Mouse (Mus musculus): Measurements from ENCODE around the gene Zfp687. TPM values are rescaled to one million over a fixed set of nuclear protein-coding genes. Genes with fewer than 3 reads are reported as not detected.

The Zfp687 gene
- polyA plus RNA-seq, 1 experiment = 13.3 TPM

DNA sequence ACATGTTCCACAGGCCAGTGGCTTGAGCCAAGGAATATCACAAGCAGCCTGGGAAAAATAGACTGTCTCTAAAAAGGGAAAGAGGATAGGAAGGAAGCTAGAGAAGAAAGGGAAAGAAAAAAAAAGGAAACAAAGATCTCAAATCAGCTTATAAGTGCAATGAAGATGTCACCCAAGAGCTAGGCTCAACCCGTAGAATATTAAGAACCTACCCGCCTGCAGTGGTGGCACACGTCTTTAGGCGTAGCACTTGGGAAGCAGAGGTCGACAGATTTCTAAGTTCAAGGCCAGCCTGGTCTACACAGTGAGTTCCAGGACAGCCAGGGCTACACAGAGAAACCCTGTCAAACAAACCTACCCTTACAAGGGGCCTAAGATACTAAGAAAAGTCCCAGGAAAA lies 41.6 kb downstream of the Zfp687 start:
- WGBS = 90% methylated on average over 5 of the region's 5 CpGs
- no peak for DNase-seq (ENCODE audit: low read depth, low spot score)

DNA sequence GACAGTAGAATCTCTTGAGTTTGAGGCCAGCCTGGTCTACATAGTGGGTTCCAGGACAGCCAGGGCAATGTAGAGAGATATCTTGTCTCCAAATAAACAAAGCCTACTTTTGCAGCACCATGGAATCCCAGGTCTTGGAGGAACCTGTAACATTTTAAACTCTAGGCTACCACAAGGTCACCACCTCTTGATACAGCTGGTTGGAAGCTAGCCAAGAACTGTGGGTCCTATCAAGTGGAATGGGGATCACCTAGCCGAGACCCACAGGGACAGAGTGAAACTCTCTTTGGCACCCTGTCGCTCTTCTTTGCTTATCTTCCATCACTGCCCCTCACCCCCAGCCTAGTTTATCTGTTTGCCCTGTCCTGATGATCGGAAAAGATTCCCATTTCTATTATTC lies 42.7 kb downstream of the Zfp687 start:
- no peak for DNase-seq (ENCODE audit: low read depth, low spot score)
- WGBS = 89% methylated on average over 3 of the region's 3 CpGs

- WGBS = 61% methylated on average over 1 of the region's 1 CpGs
- no peak for DNase-seq (ENCODE audit: low read depth, low spot score)
Observed at GRCm38 (mm10) chr3:94965878-94966277, 49.4 kb downstream of the Zfp687 start.

DNA sequence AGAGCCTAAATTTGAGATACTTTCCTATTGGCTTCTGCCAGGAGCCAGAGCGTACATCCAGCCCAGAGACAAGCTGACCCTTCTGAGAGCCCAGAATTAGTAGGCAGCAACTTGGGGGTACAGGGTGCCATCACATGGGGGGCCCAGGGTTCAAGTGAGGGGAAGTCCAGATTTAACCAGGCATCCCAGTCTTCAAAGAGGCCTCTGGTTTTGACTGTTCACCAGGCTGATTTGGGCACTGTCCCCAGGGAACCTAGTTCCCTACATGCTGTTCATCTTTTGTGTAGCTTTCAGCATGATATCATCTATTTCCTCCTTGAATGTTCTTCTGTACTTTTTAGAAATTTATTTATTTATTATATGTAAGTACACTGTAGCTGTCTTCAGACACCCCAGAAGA lies 50.3 kb downstream of the Zfp687 start:
- 97% methylated on average over 1 of the region's 1 CpGs for WGBS

GRCm38 (mm10) chr3:94960322-94960721 lies 54.9 kb downstream of the Zfp687 start:
- no peak for DNase-seq (ENCODE audit: low read depth, low spot score)
- WGBS = 53% methylated on average over 5 of the region's 5 CpGs

More for the DNA sequence above, 50.3 kb downstream of the Zfp687 start:
- DNase-seq (ENCODE audit: low read depth, low spot score) = no peak

- 38% methylated on average over 8 of the region's 8 CpGs for WGBS
- DNase-seq (ENCODE audit: low read depth, low spot score) = no peak
Observed at GRCm38 (mm10) chr3:94959871-94960270, 55.4 kb downstream of the Zfp687 start.

DNA sequence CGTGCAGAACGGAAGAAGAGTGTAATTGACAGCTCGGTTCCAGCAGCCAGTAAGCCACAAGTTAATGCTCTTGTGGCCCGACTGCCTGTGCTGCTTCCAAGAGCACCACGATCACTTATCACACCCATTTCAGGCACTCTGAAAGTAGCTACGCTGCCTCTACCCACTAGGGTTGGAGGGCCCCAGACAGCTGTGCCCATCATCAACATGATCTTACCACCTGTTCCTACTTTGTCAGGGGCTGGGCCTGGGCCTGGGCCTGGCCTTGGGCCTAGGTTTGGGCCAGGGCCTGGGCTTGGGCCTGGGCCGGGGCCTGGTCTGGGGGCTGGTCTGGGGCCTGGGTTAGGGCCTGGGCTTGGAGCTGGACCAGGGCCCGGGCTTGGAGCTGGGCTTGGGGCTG lies 57.0 kb downstream of the Zfp687 start:
- WGBS = 89% methylated on average over 8 of the region's 8 CpGs

More for the DNA sequence above, 57.0 kb downstream of the Zfp687 start:
- DNase-seq (ENCODE audit: low read depth, low spot score) = no peak

Other genes starting within 250 kb of the Zfp687 start
- gene Cgn, start 229.0 kb downstream of the Zfp687 start, polyA plus RNA-seq (2012; rRNA removed) = 30.1 and 35.1 TPM in 2 replicates
- gene Pogz, start 177.9 kb downstream of the Zfp687 start, polyA plus RNA-seq (2012; rRNA removed) = 8.4 and 11.6 TPM in 2 replicates
- gene Psmb4, start 128.5 kb downstream of the Zfp687 start, polyA plus RNA-seq (2012; rRNA removed) = 281 and 331 TPM in 2 replicates
- 74.0 and 82.8 TPM in 2 replicates for gene Selenbp1, start 82.4 kb downstream of the Zfp687 start, polyA plus RNA-seq (2012; rRNA removed)
- 6.2 and 12.2 TPM in 2 replicates for gene Rfx5, start 61.4 kb downstream of the Zfp687 start, polyA plus RNA-seq (2012; rRNA removed)
- 21.7 and 33.0 TPM in 2 replicates for gene Pi4kb, start 40.7 kb downstream of the Zfp687 start, polyA plus RNA-seq (2012; rRNA removed)
- gene Psmd4, start 27.2 kb upstream of the Zfp687 start, polyA plus RNA-seq (2012; rRNA removed) = 138 and 153 TPM in 2 replicates
- gene Pip5k1a, start 91.5 kb upstream of the Zfp687 start, polyA plus RNA-seq (2012; rRNA removed) = 12.1 and 15.6 TPM in 2 replicates
- 38.7 and 48.3 TPM in 2 replicates for gene Vps72, start 95.6 kb upstream of the Zfp687 start, polyA plus RNA-seq (2012; rRNA removed)
- 0.71 and 0.73 TPM in 2 replicates for gene Tmod4, start 109.0 kb upstream of the Zfp687 start, polyA plus RNA-seq (2012; rRNA removed)
- 45.6 and 51.2 TPM in 2 replicates for gene Scnm1, start 118.6 kb upstream of the Zfp687 start, polyA plus RNA-seq (2012; rRNA removed)
- 7.6 and 7.7 TPM in 2 replicates for gene Lysmd1, start 118.6 kb upstream of the Zfp687 start, polyA plus RNA-seq (2012; rRNA removed)
- 30.8 and 46.2 TPM in 2 replicates for gene Tnfaip8l2, start 126.9 kb upstream of the Zfp687 start, polyA plus RNA-seq (2012; rRNA removed)
- gene Sema6c, start 145.0 kb upstream of the Zfp687 start, polyA plus RNA-seq (2012; rRNA removed) = 1.4 and 2.6 TPM in 2 replicates
- gene Gabpb2, start 202.5 kb upstream of the Zfp687 start, polyA plus RNA-seq (2012; rRNA removed) = 9.2 and 16.1 TPM in 2 replicates
- 67.2 and 80.0 TPM in 2 replicates for gene Cdc42se1, start 213.3 kb upstream of the Zfp687 start, polyA plus RNA-seq (2012; rRNA removed)
- gene Mllt11, start 216.7 kb upstream of the Zfp687 start, polyA plus RNA-seq (2012; rRNA removed) = 18.9 and 21.6 TPM in 2 replicates
- gene Gm128, start 226.2 kb upstream of the Zfp687 start, polyA plus RNA-seq (2012; rRNA removed) = 0.05 TPM in 2 replicates
- gene Bnipl, start 235.7 kb upstream of the Zfp687 start, polyA plus RNA-seq (2012; rRNA removed) = 0.24 and 0.36 TPM in 2 replicates